Mouse (Mus musculus) frontal cortex, postnatal 36 days (tissue): ENCODE measurements around the gene Trpm8.

Experiments used
- DNase-seq, 2 experiments: peaks; one replicate each; pipeline ENCODE4 v3.0.0; 2022; ENCODE audit warnings: low spot score in 2 of 2

Gene Trpm8

GRCm38 (mm10) chr1:88355681-88356080, 78.2 kb downstream of the Trpm8 start:
- no peak for DNase-seq

GRCm38 (mm10) chr1:88356616-88357015, 79.2 kb downstream of the Trpm8 start:
- no peak for DNase-seq

- peak; percentile 62 to 81 for DNase-seq
Measured at GRCm38 (mm10) chr1:88357458-88358090, 80.1 kb downstream of the Trpm8 start.

- DNase-seq = no peak
Measured at GRCm38 (mm10) chr1:88358102-88358654, 80.7 kb downstream of the Trpm8 start.

GRCm38 (mm10) chr1:88361085-88361484, 83.6 kb downstream of the Trpm8 start:
- no peak for DNase-seq

GRCm38 (mm10) chr1:88366881-88367644, 89.6 kb downstream of the Trpm8 start:
- DNase-seq = no peak

- DNase-seq = no peak
Measured at GRCm38 (mm10) chr1:88378446-88378845, 101.0 kb downstream of the Trpm8 start.

- no peak for DNase-seq
Measured at GRCm38 (mm10) chr1:88391632-88392031, 114.2 kb downstream of the Trpm8 start.

GRCm38 (mm10) chr1:88393321-88393720, 115.9 kb downstream of the Trpm8 start:
- DNase-seq = no peak

GRCm38 (mm10) chr1:88403378-88403777, 125.9 kb downstream of the Trpm8 start:
- peak in 1 of 2 experiments; percentile 37 for DNase-seq

GRCm38 (mm10) chr1:88406078-88406806, 128.8 kb downstream of the Trpm8 start:
- no peak for DNase-seq

- DNase-seq = no peak
Measured at GRCm38 (mm10) chr1:88406807-88407198, 129.3 kb downstream of the Trpm8 start, which contains the start of gene Spp2. Gene Spp2, plus strand, starts transcription at chr1:88406961.

- DNase-seq = no peak
Measured at GRCm38 (mm10) chr1:88408340-88408739, 130.9 kb downstream of the Trpm8 start.

- no peak for DNase-seq
Measured at GRCm38 (mm10) chr1:88412013-88412412, 134.6 kb downstream of the Trpm8 start.

- DNase-seq = no peak
Measured at GRCm38 (mm10) chr1:88418943-88419342, 141.5 kb downstream of the Trpm8 start.

GRCm38 (mm10) chr1:88422045-88422444, 144.6 kb downstream of the Trpm8 start:
- no peak for DNase-seq

- no peak for DNase-seq
Measured at GRCm38 (mm10) chr1:88422846-88423395, 145.5 kb downstream of the Trpm8 start.

GRCm38 (mm10) chr1:88424602-88425252, 147.3 kb downstream of the Trpm8 start:
- peak; percentile 77 to 82 for DNase-seq

- DNase-seq = peak; percentile 19 to 34
Measured at GRCm38 (mm10) chr1:88427987-88428741, 150.7 kb downstream of the Trpm8 start.

GRCm38 (mm10) chr1:88429413-88429812, 152.0 kb downstream of the Trpm8 start:
- no peak for DNase-seq

GRCm38 (mm10) chr1:88431262-88431661, 153.8 kb downstream of the Trpm8 start:
- DNase-seq = no peak
